Mouse (Mus musculus) kidney, adult 2 months (tissue): ENCODE measurements around the gene Borcs6.

Source experiments
- CTCF ChIP-seq: fragments of 200-500 bp; conservative IDR thresholded peaks from 2 replicates; pipeline ENCODE4 v1.5.1; 2011; ENCODE audit warnings: low read depth, mild to moderate bottlenecking, control low read depth, low read length, moderate library complexity, mixed read lengths; ENCODE audit not compliant: insufficient read depth, insufficient read length
- POLR2A ChIP-seq: fragments of 200-500 bp; IDR thresholded peaks from one replicate; pipeline ENCODE4 v1.6.1; 2011; ENCODE audit warnings: low read depth, low read length, control low read depth

DNA sequence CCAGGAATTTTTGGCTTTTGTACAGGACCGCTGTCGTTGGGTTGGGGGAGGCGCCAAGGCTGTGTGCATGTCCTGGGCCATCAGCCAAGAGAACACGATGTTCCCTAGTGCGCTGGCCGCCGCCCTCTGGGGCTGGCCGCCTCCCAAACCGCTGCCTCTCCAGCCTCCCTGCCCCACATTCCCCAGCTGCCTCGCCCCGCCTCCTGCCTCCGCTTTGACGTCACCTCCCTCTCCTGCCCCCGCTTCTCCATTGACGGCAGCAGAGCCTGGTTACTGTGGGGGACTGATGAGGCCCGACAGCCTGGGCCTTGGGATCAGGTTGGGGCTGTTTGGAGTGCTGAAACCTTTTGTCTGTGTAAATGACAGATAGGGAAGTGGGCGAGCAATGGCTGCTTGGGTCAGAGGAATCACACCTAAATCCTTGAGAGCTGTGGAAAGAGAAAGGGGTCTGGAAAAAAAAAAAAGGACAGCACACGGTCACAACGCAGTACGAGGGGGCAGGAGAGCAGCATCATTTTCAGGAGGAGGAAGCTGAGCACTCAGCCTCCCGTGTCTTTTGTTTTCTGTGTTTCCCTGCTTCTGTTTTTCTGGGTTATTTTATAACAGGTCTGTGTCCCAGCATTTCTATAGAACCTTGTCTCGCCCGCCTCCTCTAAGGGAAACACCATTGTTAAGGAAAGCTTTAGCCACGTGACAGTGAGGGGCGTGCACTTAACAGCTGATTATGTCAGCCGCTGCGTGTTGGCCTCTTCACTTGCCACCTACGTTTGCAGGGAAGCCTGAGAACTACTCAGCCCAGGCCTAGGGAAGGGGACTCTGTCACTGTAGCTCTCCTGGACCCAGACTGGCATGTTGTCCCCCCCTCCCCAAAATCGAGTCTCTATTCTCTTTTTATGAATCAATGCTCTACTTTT lies 37.7 kb downstream of the Borcs6 start:
- peak; percentile 50 for TF ChIP-seq POLR2A
- TF ChIP-seq CTCF: no peak
